Mouse (Mus musculus) kidney, postnatal 14 days (tissue): ENCODE measurements around the gene Bckdhb.
"Not testable (repeated sequence)": the region's sequence is repeated elsewhere in the genome, so short reads cannot be mapped to it uniquely, and the experiment has no call there.

Source experiments
- DNase-seq: peaks from one replicate; pipeline ENCODE4 v3.0.0; 2022; ENCODE audit warnings: mixed read lengths

The Bckdhb gene

DNA sequence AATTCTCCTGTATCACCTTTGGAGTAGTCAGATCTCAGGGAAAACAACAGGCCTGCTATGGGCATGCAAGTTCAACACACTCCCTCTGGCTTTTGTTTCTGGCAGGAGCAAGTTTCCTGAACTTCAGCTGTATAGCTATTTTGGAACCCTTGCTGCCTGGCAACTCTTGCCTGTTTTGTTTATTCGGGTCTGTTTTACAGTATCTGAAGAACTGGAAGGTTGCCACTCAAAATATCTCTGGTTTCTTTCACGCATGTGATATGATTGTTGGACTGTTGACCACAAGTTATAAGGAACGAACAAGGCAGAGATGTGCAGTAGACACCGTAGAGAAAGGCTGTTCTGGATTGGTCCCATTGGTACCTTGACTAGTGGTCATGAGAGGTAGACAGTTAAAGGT, 39.4 kb downstream of the Bckdhb start:
- DNase-seq, result no peak

DNA sequence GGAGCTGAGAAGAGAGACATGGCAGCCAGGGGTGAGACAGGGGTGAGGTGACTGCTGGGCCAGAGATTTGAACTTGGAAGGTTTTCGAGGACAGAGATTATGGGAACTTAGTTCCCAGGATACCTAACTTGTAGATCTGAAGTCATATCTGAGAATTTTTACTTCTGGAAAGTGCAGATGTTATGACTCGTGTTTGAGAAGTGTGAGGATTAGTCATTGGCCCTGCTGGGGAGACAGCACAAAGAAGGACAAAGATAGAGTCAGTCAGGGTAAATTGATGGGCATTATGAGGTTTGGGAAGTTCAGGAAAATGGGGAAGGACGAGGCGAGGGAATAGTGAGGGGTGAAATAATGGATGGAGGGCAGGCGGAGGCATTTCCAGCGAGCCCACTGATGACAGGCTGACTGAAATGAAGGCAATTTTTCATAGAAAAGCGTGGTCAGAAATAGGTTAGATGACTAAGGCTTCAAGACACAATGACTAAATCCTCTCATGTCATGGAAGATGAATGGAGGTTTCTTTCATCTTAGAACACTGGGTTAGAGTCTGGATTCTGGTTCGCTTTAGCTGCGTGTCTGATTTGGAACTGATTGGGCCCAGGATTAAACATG, 42.6 kb downstream of the Bckdhb start:
- DNase-seq, result no peak

DNA sequence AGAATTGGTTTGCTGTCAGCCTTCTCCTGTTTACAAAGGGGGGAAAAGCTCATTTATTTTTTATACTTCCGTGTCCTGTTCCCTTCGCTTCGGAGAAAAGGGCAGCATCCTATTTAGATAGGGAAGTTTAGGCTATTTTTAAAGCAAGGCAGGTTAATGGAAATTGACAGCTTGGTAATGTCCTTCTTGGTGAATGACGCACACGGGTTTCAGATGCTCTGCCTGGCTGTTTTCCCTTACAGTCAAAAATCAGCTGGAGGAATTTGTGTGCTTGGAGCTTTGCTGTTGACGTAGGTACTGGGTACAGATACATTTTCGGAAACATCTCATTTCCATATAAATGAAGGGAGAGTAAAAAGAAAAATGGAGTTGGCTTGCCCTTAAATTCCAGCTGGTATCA, 44.4 kb downstream of the Bckdhb start:
- no peak for DNase-seq

GRCm38 (mm10) chr9:83973467-83973866, 48.5 kb downstream of the Bckdhb start:
- no peak for DNase-seq

DNA sequence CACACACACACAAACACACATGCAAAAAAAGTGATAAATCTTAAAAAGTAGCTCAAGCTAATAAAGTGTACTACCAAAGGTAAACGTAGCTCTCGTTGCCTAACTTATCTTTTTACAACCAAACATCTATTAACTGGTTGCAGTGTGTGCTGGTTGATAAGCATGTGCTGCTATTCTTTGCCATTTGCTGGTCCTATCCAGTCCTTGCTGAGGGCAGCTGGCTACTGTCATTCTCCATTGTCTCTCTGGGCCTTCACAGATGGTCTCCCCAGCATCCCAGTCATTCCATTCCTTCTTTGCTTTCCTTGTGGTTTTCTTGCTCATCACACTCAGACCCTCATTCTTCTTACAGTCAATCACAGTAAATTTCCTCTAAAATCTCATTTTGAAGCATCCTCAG, 50.9 kb downstream of the Bckdhb start:
- no peak for DNase-seq

DNA sequence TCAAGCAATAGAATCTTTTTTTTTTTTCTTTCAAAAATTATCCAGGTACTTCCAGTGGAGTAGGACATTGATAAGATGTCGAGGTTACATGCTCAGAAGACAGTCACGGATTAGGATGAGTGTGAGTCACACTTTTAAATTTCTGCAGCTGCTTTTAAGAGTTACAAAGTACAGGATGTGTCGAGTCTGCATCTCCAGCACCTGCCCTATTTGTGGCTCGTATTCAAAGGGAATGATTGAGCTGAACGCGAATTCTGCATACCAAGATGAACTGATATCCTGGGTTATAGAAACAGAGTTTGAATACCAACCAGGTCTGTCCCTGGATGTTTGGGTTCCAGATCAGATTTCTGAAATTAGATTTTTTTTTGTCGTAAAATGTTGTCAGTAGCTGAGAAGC, 56.3 kb downstream of the Bckdhb start:
- DNase-seq, result no peak

DNA sequence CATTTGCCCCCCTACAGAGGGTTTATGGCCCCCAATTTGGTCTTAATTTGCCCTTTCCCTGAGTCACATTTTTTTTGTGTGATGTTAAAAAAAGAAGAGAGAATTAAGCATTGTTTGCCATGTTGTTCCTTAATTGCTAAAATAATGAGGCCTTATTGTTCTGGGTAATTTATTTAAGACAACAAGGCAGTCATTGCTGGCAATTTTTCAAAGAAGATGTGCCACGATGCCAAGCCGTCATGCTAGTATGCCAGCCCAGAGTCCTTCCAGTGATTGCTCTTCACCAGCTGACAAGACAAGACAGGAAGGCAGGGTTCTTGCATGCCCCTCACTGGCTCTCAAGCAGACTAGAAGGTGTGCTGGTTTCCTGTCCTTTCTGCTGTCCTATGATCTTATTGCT, 84.0 kb downstream of the Bckdhb start:
- DNase-seq, result no peak

DNA sequence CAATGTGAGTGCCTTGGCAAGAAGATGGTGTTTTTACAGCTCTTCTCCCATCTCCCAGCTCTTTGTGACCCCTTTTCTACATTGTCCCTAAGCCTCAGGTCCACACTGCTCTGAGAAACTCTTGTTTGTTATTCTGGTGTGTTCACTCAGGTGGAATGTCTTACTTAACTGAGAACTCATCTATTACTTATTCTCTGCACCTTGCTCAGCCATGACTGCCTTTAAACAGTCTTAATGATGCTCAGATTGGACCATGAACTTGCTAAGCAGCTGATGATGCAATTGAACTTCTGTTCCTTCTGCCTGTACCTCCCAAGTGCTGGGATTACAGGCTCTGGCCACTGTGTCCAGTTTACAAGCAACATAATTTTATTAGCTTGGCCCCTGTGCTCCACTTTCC, 86.2 kb downstream of the Bckdhb start:
- peak; percentile 17 for DNase-seq

DNA sequence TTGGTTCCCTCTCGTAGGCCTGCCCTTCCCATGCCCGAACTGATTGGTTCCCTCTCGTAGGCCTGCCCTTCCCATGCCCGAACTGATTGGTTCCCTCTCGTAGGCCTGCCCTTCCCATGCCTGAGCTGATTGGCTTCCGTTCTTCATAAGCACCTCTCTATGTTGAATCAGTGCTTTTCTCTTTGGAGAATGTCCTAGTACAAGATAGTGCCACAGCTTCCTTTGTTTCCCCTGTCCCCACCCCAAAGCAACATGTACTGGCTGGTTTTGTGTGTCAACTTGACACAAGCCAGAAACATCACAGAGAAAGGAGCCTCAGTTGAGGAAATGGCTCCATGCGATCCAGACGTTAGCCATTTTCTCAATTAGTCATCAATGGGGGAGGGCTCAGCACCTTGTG, 93.2 kb downstream of the Bckdhb start:
- DNase-seq, result not testable (repeated sequence)

DNA sequence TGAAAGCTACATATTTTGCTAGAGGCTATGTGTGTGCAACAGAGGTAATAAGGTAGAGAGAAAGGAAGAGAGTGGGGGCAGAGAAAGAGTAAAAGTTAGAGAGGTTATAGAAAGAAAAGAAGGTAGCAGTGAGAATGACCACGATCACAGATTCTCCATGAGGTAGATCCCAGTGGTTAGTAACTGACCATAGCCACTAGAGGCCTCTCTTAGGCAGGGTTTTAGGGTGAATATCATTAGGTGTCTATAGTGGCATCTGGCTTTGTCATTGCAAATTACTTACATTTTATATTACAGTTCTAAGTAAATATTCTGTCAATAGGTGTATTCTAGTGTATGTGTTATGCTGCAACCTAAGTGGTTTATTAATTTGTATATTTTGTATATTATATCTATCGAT, 94.7 kb downstream of the Bckdhb start:
- DNase-seq, result no peak

DNA sequence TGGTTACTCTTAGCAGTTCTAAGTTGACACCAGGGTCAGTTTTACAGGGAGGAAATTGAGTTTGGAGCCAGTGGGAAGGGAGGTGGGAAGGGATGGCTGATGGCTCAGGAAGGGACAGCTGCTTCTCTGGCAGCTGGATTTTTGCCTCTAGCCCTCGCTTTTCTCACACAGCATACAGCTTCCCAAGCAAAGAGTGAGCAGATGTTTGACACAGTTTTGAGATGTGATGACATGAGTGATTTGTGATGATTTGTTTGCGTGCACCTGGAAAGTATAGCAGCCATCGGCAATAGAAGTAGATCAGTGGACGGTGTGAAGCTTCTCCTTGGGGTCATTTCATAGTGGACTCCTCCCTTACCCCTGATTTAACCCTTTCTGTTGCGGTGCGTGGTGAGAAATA, 96.2 kb downstream of the Bckdhb start:
- no peak for DNase-seq

DNA sequence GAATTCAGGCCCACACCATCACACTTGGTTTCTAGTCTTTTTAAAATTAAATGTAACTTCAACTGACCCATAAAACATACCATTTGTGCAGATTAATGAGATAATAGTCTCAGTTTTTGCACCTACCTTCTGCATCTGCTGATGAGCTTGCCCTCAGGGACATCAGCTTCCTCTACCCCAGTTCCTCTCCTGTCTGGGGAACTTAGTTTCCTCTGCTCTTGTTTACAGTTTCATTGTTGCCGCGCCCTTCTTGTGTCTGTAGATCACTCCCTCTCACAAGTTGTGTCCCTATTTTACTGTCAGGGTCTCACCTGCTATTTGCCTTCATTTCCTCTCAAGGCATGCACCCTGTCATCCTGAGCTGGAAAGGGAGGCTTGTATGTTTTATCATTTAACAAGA, 103.2 kb downstream of the Bckdhb start:
- no peak for DNase-seq

DNA sequence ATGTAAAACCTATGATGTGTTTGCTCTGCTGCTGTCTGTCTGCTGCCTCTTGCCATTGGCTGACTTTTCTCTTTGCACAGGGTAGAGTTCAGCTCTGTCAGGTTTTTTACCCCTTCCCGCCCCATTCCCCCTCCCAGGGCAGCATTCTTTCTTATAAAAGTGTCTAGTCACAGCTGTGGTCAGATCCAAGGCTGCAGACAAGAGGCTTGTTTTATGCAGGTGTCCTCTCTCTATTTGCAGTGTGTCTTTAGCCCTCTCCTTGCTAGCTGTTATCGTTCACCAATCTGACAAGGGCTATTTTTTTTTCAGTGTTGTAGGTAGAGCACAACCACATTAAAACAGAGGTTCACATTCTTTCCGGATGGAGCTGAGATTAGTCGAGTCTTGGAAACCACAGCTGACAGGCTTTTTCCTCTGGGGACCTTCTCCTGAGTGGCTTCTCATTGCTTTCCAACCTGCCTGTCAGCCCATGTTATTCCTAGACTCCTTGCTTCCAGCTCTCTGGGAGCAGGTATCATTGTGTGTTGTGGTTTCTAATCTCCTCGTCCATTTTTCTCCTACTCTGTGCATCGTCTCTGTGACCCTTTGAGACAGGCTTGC, 105.8 kb downstream of the Bckdhb start:
- no peak for DNase-seq

GRCm38 (mm10) chr9:84031406-84031805, 106.5 kb downstream of the Bckdhb start:
- no peak for DNase-seq

DNA sequence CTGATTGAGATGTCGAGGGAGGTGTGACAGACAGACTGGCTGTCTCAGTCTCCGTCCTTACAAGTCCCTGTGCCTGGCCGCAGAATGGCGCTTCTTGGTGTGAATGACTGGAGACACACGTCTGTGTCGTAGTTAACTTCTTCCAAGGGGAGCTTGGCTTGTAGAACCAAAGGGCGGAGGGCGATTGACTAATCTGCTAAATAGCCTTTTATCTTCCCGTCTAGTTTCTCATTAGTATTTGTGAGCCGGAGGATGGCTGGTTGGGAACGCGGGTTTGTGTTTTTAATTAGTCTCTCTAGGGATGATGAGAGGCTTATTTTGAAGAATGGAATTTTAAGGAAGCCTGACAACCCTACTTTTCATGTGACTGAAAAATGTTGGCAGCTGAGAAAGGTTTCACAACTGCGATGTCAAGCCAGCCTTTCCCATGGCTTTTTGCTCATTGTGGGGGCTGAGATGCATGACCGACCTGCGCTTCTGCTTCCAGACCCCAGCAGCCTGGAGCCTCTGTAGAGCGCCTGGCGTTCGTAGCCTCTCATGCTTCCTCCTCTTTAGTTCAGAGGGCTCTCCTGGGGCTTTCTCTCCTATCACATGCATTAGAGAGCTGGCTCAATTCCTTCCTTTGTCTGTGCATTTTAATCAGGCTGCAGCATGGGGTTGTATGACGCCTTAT, 107.9 kb downstream of the Bckdhb start:
- no peak for DNase-seq

DNA sequence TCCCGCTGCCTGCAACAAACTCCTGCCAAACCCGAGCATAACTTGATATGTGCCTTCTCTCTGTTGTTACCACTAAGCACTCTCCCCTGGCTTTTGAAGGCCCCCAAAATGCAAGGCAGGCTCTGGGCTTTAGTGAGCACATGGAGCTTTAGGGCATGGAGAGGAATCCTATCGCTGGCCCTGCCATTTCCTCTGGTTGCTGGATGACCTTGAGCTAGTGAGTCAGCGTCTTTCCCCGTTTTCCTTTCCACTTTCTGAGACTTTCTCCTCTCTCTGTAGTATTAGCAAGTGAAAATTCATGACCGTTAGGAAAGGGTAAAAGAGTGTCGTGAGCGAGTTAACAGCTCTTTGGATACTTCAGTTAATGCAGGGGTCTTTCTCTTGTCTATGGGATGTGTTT, 111.1 kb downstream of the Bckdhb start:
- DNase-seq, result no peak

DNA sequence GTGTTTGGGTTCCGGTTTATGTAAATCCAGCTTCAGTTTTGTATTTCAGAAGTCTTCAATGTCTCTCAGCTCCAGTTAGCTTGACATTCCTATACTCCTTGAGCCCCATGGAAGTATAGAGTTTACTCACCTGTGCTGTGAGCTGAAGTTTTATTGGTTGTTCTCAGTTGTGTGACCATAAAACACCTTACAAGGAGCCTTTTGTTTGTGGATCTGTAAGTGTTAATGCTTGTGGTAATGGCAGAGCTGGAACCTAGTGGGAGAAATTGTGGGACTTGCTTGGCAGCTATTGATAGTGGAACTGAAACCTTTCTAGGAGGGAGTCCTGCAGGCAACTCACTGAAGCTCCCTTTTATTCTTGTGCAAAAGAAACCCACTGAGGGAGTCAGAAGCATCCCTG, 112.3 kb downstream of the Bckdhb start:
- no peak for DNase-seq

DNA sequence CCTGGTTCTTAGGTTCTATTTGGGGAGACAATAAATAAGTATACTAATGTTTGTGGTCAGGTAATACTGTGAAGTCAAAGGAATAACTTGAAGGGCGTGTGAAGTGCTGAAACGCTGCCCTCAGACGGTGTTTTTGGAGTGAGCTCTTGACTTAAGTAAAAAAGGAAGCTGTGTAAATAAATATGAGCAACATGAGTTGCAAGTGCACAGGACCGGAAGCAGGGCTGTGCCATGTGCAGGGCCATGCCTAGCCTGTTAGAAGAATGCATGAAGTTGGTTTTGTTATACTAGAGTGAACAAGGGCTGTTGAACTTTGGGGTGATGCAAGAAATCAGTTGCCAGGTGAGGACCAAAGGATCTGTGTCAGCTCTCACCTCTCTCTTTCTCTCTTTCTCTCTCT, 114.0 kb downstream of the Bckdhb start:
- DNase-seq, result no peak

GRCm38 (mm10) chr9:84040376-84040775, 115.4 kb downstream of the Bckdhb start:
- no peak for DNase-seq

- no peak for DNase-seq
Measured at GRCm38 (mm10) chr9:84041631-84042277, 116.8 kb downstream of the Bckdhb start.

DNA sequence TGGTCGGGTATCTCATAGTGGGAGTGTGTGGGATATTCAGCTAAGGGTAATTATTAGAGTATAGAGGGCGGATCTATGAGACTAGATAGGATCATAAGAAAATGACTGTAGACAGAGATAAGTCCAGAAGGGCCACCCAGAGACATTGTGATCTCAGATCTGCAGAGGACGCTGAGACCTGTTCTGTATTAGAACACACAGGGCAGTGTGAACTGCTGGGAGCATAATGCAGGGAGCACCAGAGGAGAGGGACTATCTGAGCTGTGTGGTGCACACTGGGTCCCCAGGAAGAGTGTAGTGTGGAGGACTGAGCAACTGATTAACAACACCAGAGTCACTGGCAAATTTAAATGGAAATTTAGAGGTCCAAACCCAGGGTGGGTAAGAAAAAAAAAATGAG, 117.6 kb downstream of the Bckdhb start:
- DNase-seq, result no peak

DNA sequence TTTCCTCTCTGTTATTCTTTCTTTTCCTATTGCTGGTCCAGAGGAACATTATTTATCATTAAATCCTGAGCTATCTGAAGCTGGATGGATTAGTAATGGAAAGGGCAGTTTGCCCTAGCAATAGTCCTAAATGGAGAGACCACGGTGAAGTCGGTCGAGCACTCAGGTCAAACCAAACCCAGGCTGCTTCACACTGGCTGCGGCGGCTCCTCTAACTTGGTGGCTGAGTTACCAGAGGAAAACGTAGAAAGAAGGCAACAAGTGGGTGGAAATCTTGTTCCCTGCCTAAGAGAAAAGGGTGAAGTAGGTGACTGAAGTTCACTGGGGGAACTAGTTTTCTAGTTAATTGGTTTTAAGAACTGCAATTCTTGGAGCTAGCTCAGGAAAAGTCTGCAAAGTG, 119.2 kb downstream of the Bckdhb start:
- no peak for DNase-seq

GRCm38 (mm10) chr9:84045632-84046031, 120.7 kb downstream of the Bckdhb start:
- no peak for DNase-seq

- DNase-seq, result no peak
Measured at GRCm38 (mm10) chr9:84046334-84046733, 121.4 kb downstream of the Bckdhb start.
